Mouse (Mus musculus) midbrain, embryonic 15.5 days (tissue): ENCODE data around the gene Psmc6. TPM values are rescaled to one million over a fixed set of nuclear protein-coding genes. Genes with fewer than 3 reads are reported as not detected.
A peak's percentile ranks its signal among the peaks of the same experiment; 100 is the strongest.

Experiments used
- ATAC-seq: fragments of 200-750 bp; cut with Nextera tagmentation; replicated peaks from 2 replicates; pipeline ENCODE4 v1.8.0; 2017; ENCODE audit warnings: moderate TSS enrichment
- H3K27ac ChIP-seq: fragments of 300-500 bp; sonication (generic); 2 replicates; pipeline ENCODE4 v1.5.1; 2015; ENCODE audit warnings: mild to moderate bottlenecking, inconsistent platforms
- H3K27me3 ChIP-seq: fragments of 300-500 bp; sonication (generic); replicated peaks from 2 replicates; pipeline ENCODE4 v1.6.1; 2015; ENCODE audit warnings: inconsistent platforms
- H3K36me3 ChIP-seq: fragments of 300-500 bp; sonication (generic); replicated peaks from 2 replicates; pipeline ENCODE4 v1.6.1; 2015; ENCODE audit warnings: inconsistent platforms
- H3K4me1 ChIP-seq: fragments of 300-500 bp; sonication (generic); 2 replicates; pipeline ENCODE4 v1.6.1; 2015; ENCODE audit warnings: inconsistent platforms
- H3K4me2 ChIP-seq: fragments of 300-500 bp; sonication (generic); 2 replicates; pipeline ENCODE4 v1.6.1; 2015; ENCODE audit warnings: inconsistent platforms, mild to moderate bottlenecking, moderate library complexity
- H3K4me3 ChIP-seq: fragments of 300-500 bp; sonication (generic); 2 replicates; pipeline ENCODE4 v1.5.1; 2015; ENCODE audit warnings: mild to moderate bottlenecking, inconsistent platforms
- H3K9ac ChIP-seq: fragments of 300-500 bp; sonication (generic); 2 replicates; pipeline ENCODE4 v1.6.1; 2015; ENCODE audit warnings: mild to moderate bottlenecking, inconsistent platforms
- H3K9me3 ChIP-seq: fragments of 300-500 bp; sonication (generic); 2 replicates; pipeline ENCODE4 v1.6.1; 2016; ENCODE audit warnings: inconsistent platforms
- WGBS: fragments of 180-500 bp; shearing (Covaris S2); methylation state at CpG from one replicate; pipeline ENCODE4 v1.1.7; 2015; ENCODE audit warnings: mixed read lengths; 5-methylcytosine and 5-hydroxymethylcytosine counted together
- polyA plus RNA-seq: library from polyadenylated mRNA; unstranded; fragments of >200 nt; fragmentation: Nextera tagmentation; extraction: Ambion mirVana; gene quantifications from 2 replicates; pipeline ENCODE4 v1.2.1, GENCODE M21; 2015

The Psmc6 gene
- polyA plus RNA-seq, 1 experiment from 2014 or later = 147 TPM

DNA sequence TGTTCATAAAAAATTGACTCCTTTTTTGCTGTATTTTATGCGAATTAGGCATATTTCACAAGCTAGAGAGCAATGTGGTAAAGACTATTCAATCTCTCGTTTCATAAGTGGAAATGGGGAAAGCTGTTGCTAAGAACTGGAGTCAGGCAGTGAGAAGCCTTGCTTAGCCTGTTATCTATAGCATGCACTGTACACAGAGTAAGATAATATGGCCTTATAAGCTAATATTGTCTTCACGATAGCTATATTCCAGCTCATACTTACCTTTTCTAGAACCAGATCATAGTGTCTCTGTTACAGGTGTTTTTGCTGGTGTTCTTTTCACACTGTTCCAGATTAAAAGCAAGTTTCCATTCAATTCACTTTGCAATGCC is 10.4 kb upstream of the Psmc6 start:
- no peak for ATAC-seq
- WGBS = 59% methylated on average over 3 of the region's 3 CpGs
- Histone ChIP-seq H3K9ac (no peak overlapping the region), H3K4me1 (peaks cover 29% of the 10 kb centered on the region), H3K4me2 (peak overlapping the region; percentile 53; the same call in 1 of the 2 replicates), H3K36me3 (no peaks in the 10 kb centered on the region), H3K4me3 (peak overlapping the region; percentile 73), H3K9me3 (no peaks in the 10 kb centered on the region), H3K27me3 (no peaks in the 10 kb centered on the region), H3K27ac (peak overlapping the region; percentile 97; the same call in 1 of the 2 replicates)

- Histone ChIP-seq H3K9ac (no peak overlapping the region), H3K27me3 (no peaks in the 10 kb centered on the region), H3K4me2 (no peak overlapping the region), H3K9me3 (no peaks in the 10 kb centered on the region), H3K36me3 (no peaks in the 10 kb centered on the region), H3K27ac (no peak overlapping the region), H3K4me1 (peaks cover 27% of the 10 kb centered on the region), H3K4me3 (no peak overlapping the region)
- 84% methylated on average over 4 of the region's 4 CpGs for WGBS
- no peak for ATAC-seq
These were observed 9.5 kb upstream of the Psmc6 start for GRCm38 (mm10) chr14:45320111-45320510.

DNA sequence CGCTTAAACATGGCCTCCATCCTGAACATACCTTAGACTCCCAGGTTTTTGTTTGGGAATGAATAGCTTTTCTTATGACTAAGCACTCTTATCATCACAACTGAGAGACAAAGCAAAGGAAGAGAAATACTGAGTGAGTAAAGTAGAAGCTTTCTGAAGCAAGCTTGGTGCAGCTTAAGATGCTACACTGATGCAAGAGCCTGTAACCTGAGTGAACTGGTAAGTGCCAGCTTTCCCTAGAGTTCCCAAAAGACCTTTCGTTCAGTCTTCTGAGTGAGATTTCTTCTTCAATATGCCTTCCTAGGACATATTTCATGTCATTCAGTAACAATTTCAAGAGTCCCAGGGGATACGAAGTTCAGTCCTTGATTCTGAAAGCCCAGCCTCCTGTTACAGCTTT is 8.5 kb upstream of the Psmc6 start:
- no peak for ATAC-seq
- 87% methylated on average over 3 of the region's 3 CpGs for WGBS
- no peak overlapping the region for H3K4me2 ChIP-seq

DNA sequence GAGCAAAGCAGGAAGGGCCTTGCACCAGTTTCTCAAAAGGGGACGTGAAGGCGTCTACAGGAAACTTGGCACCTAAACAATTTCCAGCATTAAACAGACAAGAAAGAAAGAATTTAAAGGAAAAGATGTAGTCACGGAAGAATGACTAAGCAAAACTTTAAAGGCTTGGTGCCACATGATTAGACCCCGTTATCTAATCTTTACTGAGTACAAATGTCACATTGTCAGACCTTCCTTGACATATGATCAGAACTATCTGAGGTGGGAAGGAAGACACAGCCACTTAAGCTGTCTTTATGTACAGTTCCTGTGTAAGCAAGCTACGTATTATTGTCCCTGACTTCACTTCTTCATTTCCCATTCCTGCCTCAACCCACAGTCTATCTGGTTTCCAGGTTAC is 8.0 kb upstream of the Psmc6 start:
- Histone ChIP-seq H3K9me3 (no peaks in the 10 kb centered on the region), H3K4me2 (no peak overlapping the region), H3K27ac (no peak overlapping the region), H3K9ac (no peak overlapping the region), H3K36me3 (no peaks in the 10 kb centered on the region), H3K4me1 (peaks cover 13% of the 10 kb centered on the region), H3K27me3 (no peaks in the 10 kb centered on the region), H3K4me3 (no peak overlapping the region)
- ATAC-seq = no peak
- WGBS = 84% methylated on average over 5 of the region's 5 CpGs

More for the DNA sequence above, 8.5 kb upstream of the Psmc6 start:
- no peak overlapping the region for H3K9ac ChIP-seq
- peaks cover 18% of the 10 kb centered on the region for H3K4me1 ChIP-seq
- H3K27me3 ChIP-seq = no peaks in the 10 kb centered on the region
- H3K4me3 ChIP-seq = no peak overlapping the region
- H3K36me3 ChIP-seq = no peaks in the 10 kb centered on the region
- H3K27ac ChIP-seq = no peak overlapping the region
- H3K9me3 ChIP-seq = no peaks in the 10 kb centered on the region

DNA sequence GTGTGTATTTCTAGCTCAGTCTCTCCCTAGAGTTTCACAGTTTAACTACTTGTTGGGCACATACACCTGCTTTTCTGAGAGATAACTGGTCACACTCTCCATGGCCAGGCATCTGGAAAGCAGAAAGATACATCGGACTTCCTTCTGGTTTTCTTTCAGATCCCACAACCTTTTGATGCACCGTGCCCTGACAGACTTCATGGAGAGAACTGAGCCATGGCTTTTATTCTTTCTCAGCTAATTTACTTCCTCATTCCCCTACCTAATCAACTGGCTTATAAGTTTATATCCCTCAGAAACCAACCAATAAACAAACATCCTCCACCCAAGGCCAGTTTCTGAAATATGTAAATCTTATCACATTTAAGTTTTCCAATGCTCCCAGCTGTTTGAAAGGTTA is 7.1 kb upstream of the Psmc6 start:
- Histone ChIP-seq H3K4me2 (no peak overlapping the region), H3K4me1 (peaks cover 6% of the 10 kb centered on the region), H3K27ac (no peak overlapping the region), H3K36me3 (no peaks in the 10 kb centered on the region), H3K9ac (no peak overlapping the region), H3K4me3 (no peak overlapping the region), H3K27me3 (no peaks in the 10 kb centered on the region), H3K9me3 (no peaks in the 10 kb centered on the region)
- ATAC-seq = no peak
- 85% methylated on average over 2 of the region's 2 CpGs for WGBS

DNA sequence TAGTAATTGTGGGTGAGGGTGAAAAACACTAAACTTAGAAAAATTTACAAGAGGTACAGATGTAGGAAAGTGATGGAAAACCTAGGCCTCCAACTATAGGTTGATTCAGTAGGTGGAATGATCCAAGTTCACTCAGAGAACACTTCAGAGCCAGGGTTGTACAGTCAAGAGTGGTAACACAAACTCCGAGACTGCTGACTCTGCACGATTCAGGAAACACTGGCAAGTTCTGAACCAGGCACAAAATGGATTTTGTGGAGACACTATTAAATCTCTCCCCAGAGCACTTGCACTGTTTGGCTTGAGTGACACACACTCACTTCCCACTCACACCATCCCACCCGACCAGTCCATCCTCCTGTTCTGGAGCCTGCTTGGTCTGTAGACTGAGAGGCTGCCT is 6.3 kb upstream of the Psmc6 start:
- Histone ChIP-seq H3K27ac (no peak overlapping the region), H3K27me3 (no peaks in the 10 kb centered on the region), H3K4me3 (no peak overlapping the region), H3K36me3 (no peaks in the 10 kb centered on the region), H3K9me3 (no peaks in the 10 kb centered on the region), H3K9ac (no peak overlapping the region), H3K4me2 (no peak overlapping the region), H3K4me1 (peaks cover 4% of the 10 kb centered on the region)
- 86% methylated on average over 3 of the region's 3 CpGs for WGBS
- ATAC-seq = no peak

- H3K4me3 ChIP-seq = no peak overlapping the region
- no peak overlapping the region for H3K27ac ChIP-seq
- no peaks in the 10 kb centered on the region for H3K4me1 ChIP-seq
- H3K36me3 ChIP-seq = no peaks in the 10 kb centered on the region
- H3K9me3 ChIP-seq = no peaks in the 10 kb centered on the region
- no peak overlapping the region for H3K9ac ChIP-seq
- no peaks in the 10 kb centered on the region for H3K27me3 ChIP-seq
- no peak overlapping the region for H3K4me2 ChIP-seq
- ATAC-seq = no peak
These were observed 4.1 kb upstream of the Psmc6 start for GRCm38 (mm10) chr14:45325471-45325870.

- 89% methylated on average over 4 of the region's 4 CpGs for WGBS
- no peak overlapping the region for H3K9ac ChIP-seq
These were observed 1.4 kb upstream of the Psmc6 start for GRCm38 (mm10) chr14:45328072-45328713.

DNA sequence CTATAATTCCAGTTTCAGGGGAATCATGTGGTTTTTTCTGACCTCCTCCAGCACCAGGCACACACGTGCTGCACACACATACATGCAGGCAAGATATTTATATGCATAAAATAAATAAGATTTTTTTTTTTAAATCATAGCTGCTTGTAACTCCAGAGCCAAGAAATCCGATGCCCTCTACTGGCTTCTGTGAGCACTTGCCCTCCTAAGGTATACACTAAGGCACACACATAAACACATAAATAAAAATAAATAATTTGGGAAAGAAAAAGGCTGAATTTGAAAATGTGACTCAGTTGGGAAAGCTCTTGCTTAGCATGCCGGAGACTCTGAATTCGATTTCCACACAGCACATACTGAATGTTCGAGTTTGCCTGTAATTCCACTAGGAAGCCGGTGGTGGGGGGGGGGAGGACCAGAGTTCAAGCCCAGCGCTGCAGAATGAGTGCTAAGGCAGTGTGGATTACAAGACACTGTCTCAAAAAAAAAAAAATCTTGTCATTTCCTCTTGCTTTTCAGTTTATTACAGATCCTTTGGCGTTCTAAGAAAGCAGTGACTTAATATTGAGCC is 485 bp upstream of the Psmc6 start:
- H3K9ac ChIP-seq = peak overlapping the region; percentile 29; the same call in 1 of the 2 replicates
- H3K4me3 ChIP-seq = peak overlapping the region; percentile 75
- 16% methylated on average over 8 of the region's 8 CpGs for WGBS

More at GRCm38 (mm10) chr14:45328072-45328713, 1.4 kb upstream of the Psmc6 start:
- no peak for ATAC-seq
- H3K9me3 ChIP-seq = no peaks in the 10 kb centered on the region
- no peak overlapping the region for H3K27ac ChIP-seq
- H3K4me1 ChIP-seq = peaks cover 14% of the 10 kb centered on the region
- no peaks in the 10 kb centered on the region for H3K27me3 ChIP-seq
- peaks cover 7% of the 10 kb centered on the region; the same call in 1 of the 2 replicates for H3K36me3 ChIP-seq
- no peak overlapping the region for H3K4me3 ChIP-seq
- H3K4me2 ChIP-seq = no peak overlapping the region

DNA sequence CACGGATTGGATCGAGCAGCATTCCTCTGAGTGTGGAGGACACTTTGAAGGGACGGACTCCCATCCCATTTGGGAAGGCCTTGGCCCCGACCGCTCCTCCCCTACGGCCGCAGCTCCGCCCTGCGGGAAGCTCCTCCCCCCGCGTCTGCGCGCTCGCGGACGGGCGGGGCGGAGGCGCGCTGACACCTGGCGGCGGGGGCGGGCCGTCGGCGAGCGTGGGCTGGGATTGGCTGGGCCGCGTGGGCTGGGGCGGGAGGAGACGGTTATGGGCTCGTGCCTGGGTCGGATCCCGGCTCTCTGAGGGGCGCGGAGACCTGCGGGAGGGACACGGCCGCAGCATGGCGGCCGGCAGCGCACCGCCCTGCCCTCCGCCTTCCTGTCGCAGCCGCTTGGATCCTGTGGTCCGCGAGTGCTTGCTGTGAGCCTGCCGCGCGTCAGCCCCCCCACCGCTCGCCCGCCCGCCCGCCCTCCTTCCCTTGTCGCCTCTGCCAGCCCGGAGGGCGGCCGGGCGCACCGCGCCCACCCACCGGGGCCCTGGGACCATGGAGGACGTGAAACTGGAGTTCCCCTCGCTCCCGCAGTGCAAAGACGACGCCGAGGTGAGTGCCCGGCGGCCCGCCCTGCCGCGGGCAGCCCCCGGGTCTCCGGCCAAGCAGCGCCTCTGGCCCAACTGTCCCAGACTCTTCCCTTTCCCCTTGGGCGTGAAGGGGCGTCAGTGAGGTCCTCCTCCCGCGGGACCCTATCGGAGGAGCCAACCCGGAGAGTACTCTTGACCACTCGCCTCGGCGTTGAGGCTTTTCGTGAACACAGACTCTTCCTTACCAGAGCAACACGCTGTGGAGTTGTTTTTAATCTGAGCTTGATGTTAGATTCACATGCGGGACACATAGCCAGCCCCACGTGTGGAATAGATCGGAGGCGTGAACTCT is 21.6 kb downstream of the Psmc6 start, which contains the start of gene Styx:
Gene Styx, plus strand, starts transcription at position 163 of the 929 bp plus-strand sequence.
- peak; percentile 98 for ATAC-seq
- H3K27me3 ChIP-seq = no peaks in the 10 kb centered on the region
- no peaks in the 10 kb centered on the region for H3K9me3 ChIP-seq
- H3K9ac ChIP-seq = peak within 1 kb of the TSS; percentile 63
- under 1% methylated on average over 82 of the region's 93 CpGs for WGBS
- peak within 1 kb of the TSS; percentile 81 for H3K27ac ChIP-seq
- H3K4me2 ChIP-seq = peak within 1 kb of the TSS; percentile 76
- peaks cover 6% of the 10 kb centered on the region for H3K4me1 ChIP-seq
- H3K4me3 ChIP-seq = peak within 1 kb of the TSS; percentile 63
- H3K36me3 ChIP-seq = peaks cover 20% of the 10 kb centered on the region

More for the DNA sequence above, 485 bp upstream of the Psmc6 start:
- Histone ChIP-seq H3K27me3 (no peaks in the 10 kb centered on the region), H3K9me3 (no peaks in the 10 kb centered on the region), H3K27ac (peak overlapping the region; percentile 73), H3K4me2 (peak overlapping the region; percentile 48), H3K36me3 (peaks cover 9% of the 10 kb centered on the region; the same call in 1 of the 2 replicates), H3K4me1 (peaks cover 14% of the 10 kb centered on the region)
- peak; percentile 43 for ATAC-seq

- ATAC-seq = peak; percentile 39; the same call in 1 of the 2 replicates
- no peaks in the 10 kb centered on the region for H3K27me3 ChIP-seq
- no peaks in the 10 kb centered on the region for H3K9me3 ChIP-seq
- peaks cover 7% of the 10 kb centered on the region; the same call in 1 of the 2 replicates for H3K4me1 ChIP-seq
- H3K4me3 ChIP-seq = no peak overlapping the region
- peaks cover 4% of the 10 kb centered on the region for H3K36me3 ChIP-seq
- 66% methylated on average over 16 of the region's 16 CpGs for WGBS
- H3K9ac ChIP-seq = no peak overlapping the region
- H3K4me2 ChIP-seq = no peak overlapping the region
- no peak overlapping the region for H3K27ac ChIP-seq
These were observed 34.9 kb downstream of the Psmc6 start for GRCm38 (mm10) chr14:45364211-45365195.
